Mouse (Mus musculus): ENCODE results near the gene Mmab. TPM values are rescaled to one million over a fixed set of nuclear protein-coding genes. Genes with fewer than 3 reads are reported as not detected.

Mmab gene
- polyA plus RNA-seq, 1 experiment from 2014 or later, result 36.3 TPM

GRCm38 (mm10) chr5:114423961-114424360 is 19.9 kb downstream of the Mmab start:
- Histone ChIP-seq H3K9me3 (no peaks in the 10 kb centered on the region), H3K36me3 (peaks cover 21% of the 10 kb centered on the region), H3K4me2 (no peak overlapping the region), H3K4me1 (replicated peaks) (peaks cover 28% of the 10 kb centered on the region), H3K4me3 (no peak overlapping the region), H3K9ac (no peak overlapping the region), H3K27ac (replicated peaks) (no peak overlapping the region), H3K27me3 (no peaks in the 10 kb centered on the region)
- ATAC-seq (ENCODE audit: low FRiP score, low read depth), result peak; percentile 49; the same call in 1 of the 2 replicates
- whole genome bisulfite sequencing, result 49% methylated on average over 5 of the region's 5 CpGs

DNA sequence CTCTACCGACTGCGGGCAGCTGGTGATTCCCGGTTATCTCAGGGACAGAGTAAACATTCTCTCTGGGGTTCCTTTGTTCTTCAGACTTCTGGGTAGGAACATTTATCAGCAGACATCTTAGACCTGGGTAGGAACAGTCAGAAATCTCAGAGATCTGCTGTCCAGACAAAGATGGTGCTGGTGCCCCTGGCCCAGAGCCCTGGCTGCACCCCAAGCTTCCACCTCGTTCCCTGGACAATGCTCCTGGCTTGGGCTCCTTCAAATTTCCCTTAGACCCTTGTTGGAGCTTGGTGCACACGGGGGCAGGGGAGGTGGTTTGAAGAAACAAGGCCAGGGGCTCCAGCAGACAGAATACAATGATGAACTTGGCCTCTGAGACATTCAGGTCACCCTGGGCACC is 21.3 kb downstream of the Mmab start:
- Histone ChIP-seq H3K4me3 (no peak overlapping the region), H3K27me3 (no peaks in the 10 kb centered on the region), H3K27ac (replicated peaks) (no peak overlapping the region), H3K9me3 (no peaks in the 10 kb centered on the region), H3K4me2 (no peak overlapping the region), H3K4me1 (replicated peaks) (peaks cover 17% of the 10 kb centered on the region), H3K9ac (no peak overlapping the region), H3K36me3 (peaks cover 34% of the 10 kb centered on the region)
- WGBS, result 40% methylated on average over 5 of the region's 5 CpGs
- no peak for ATAC-seq (ENCODE audit: low FRiP score, low read depth)

GRCm38 (mm10) chr5:114421561-114422298 is 22.1 kb downstream of the Mmab start:
- Histone ChIP-seq H3K27me3 (no peaks in the 10 kb centered on the region), H3K36me3 (peaks cover 42% of the 10 kb centered on the region), H3K4me1 (replicated peaks) (peaks cover 15% of the 10 kb centered on the region), H3K9me3 (no peaks in the 10 kb centered on the region), H3K4me3 (no peak overlapping the region), H3K4me2 (no peak overlapping the region), H3K27ac (replicated peaks) (no peak overlapping the region; the same call in 1 of the 2 replicates), H3K9ac (no peak overlapping the region)
- 78% methylated on average over 11 of the region's 11 CpGs for WGBS
- no peak for ATAC-seq (ENCODE audit: low FRiP score, low read depth)

DNA sequence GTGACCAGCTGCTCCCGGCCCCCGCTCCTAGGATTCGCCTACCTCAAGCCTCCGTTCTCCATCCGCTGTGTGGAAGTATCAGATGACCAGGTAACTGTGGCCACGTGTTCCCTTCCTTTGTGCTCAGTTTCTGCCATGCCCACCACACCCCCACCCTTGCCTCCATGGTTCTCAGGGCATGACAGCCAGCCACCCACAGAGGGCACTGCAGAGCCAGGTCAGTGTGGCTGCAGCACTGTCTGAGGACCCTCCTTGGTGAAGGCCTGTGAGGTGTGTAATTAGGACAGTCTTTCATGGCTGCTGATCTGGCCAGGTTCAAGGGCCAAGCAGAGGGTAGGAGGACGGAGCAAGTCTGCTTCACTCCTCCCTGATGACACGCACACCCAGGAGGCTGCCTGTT is 25.3 kb downstream of the Mmab start:
- peaks cover 73% of the 10 kb centered on the region for H3K36me3 ChIP-seq
- no peaks in the 10 kb centered on the region for H3K9me3 ChIP-seq
- H3K4me1 ChIP-seq (replicated peaks), result peaks cover 10% of the 10 kb centered on the region
- no peak overlapping the region for H3K4me2 ChIP-seq
- H3K27me3 ChIP-seq, result no peaks in the 10 kb centered on the region
- WGBS, result 86% methylated on average over 8 of the region's 8 CpGs
- no peak for ATAC-seq (ENCODE audit: low FRiP score, low read depth)
- H3K4me3 ChIP-seq, result no peak overlapping the region
- no peak overlapping the region for H3K27ac ChIP-seq (replicated peaks)
- H3K9ac ChIP-seq, result no peak overlapping the region

- Histone ChIP-seq H3K9me3 (no peaks in the 10 kb centered on the region), H3K4me3 (no peak overlapping the region), H3K27me3 (no peaks in the 10 kb centered on the region), H3K36me3 (peaks cover 90% of the 10 kb centered on the region), H3K4me1 (replicated peaks) (no peaks in the 10 kb centered on the region), H3K4me2 (no peak overlapping the region), H3K27ac (replicated peaks) (no peak overlapping the region), H3K9ac (no peak overlapping the region)
- no peak for ATAC-seq (ENCODE audit: low FRiP score, low read depth)
- 90% methylated on average over 8 of the region's 8 CpGs for WGBS
These were observed 27.0 kb downstream of the Mmab start for GRCm38 (mm10) chr5:114416855-114417254.

- H3K4me1 ChIP-seq (replicated peaks), result no peaks in the 10 kb centered on the region
- 93% methylated on average over 5 of the region's 5 CpGs for WGBS
- no peak for ATAC-seq (ENCODE audit: low FRiP score, low read depth)
- no peak overlapping the region for H3K4me2 ChIP-seq
- no peak overlapping the region for H3K4me3 ChIP-seq
- H3K27me3 ChIP-seq, result no peaks in the 10 kb centered on the region
- no peaks in the 10 kb centered on the region for H3K9me3 ChIP-seq
- no peak overlapping the region for H3K27ac ChIP-seq (replicated peaks)
- H3K36me3 ChIP-seq, result peaks cover 95% of the 10 kb centered on the region
- no peak overlapping the region for H3K9ac ChIP-seq
These were observed 28.3 kb downstream of the Mmab start for GRCm38 (mm10) chr5:114415606-114416005.

GRCm38 (mm10) chr5:114413067-114413735 is 30.7 kb downstream of the Mmab start:
- Histone ChIP-seq H3K4me2 (no peak overlapping the region), H3K4me3 (no peak overlapping the region), H3K27ac (replicated peaks) (no peak overlapping the region), H3K27me3 (no peaks in the 10 kb centered on the region), H3K9ac (no peak overlapping the region), H3K9me3 (no peaks in the 10 kb centered on the region), H3K36me3 (peaks cover 97% of the 10 kb centered on the region), H3K4me1 (replicated peaks) (no peaks in the 10 kb centered on the region)
- 85% methylated on average over 16 of the region's 16 CpGs for WGBS
- no peak for ATAC-seq (ENCODE audit: low FRiP score, low read depth)

DNA sequence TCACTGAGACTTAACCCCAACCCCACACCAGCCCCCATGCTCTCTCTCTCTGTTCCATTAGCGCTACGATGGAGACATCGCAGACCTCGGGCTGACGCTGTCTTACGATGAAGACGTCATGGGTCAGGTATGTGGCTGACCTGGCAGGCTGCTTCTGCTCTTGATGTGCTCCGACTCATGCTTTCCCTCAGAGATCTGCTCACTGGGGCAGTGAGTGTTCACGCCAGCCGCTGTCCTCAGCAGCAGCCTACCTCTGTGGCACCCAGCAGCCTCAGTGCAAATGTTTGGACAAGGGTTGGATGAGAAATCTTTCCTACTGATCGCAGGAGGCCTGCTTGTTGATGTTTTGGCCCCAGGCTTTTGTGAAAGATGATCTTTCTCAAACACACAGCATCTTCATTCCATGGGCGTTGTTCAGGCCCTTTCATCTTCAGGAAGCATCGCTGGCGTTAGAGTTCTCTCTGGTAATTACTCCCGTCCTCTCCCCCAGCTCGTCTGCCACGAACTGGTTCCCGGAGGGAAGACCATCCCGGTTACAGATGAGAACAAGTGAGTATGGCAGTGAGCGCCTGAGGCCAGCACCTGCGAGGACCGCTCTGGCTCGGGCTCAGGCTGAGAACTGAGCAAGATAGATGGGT is 31.4 kb downstream of the Mmab start:
- Histone ChIP-seq H3K9ac (no peak overlapping the region), H3K9me3 (no peaks in the 10 kb centered on the region), H3K4me1 (replicated peaks) (no peaks in the 10 kb centered on the region), H3K4me3 (no peak overlapping the region), H3K27me3 (no peaks in the 10 kb centered on the region), H3K27ac (replicated peaks) (no peak overlapping the region), H3K4me2 (no peak overlapping the region), H3K36me3 (peaks cover 97% of the 10 kb centered on the region)
- 84% methylated on average over 23 of the region's 23 CpGs for WGBS
- no peak for ATAC-seq (ENCODE audit: low FRiP score, low read depth)

DNA sequence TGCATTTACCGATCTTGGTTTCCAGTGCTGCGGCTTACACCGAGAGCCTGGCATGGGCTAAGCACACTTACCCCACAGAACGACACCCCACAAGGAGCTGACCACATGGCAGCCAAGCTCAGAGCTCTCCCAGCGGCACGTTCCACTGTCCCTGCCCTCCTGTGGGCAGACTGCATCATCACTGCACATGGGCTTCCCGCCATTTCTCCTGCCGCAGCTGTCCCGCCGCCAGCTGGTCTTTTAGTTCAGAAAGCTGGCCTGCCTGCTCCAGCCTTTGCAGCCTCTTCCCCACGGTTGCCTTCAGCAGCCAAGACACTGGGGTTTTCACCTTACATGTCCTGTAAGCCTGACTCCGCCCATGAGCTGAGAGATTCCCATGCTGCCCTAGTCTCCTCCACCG is 33.4 kb downstream of the Mmab start:
- ATAC-seq (ENCODE audit: low FRiP score, low read depth), result no peak
- WGBS, result 88% methylated on average over 13 of the region's 13 CpGs

DNA sequence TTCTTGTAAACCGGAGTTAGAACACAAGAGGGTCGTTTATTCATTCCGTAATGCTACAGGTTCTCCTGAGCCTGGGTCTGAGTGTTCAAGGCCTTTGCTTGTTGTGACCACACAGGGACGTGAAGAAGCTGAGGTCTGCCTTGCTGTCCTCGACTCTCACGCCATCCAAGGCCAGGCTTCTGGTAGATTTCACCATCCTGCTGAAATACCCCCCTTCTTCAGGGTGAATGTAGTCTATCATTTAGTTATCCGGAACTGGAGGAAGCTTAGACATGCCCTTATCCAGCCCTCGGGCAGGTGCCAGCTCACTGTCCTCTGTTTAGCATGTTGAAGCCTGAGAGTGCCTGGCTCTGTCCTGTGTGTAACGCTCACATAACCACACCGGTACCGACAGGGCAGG is 35.0 kb downstream of the Mmab start:
- H3K27ac ChIP-seq (replicated peaks), result no peak overlapping the region
- 97% methylated on average over 11 of the region's 11 CpGs for WGBS
- ATAC-seq (ENCODE audit: low FRiP score, low read depth), result no peak

More for the DNA sequence above, 33.4 kb downstream of the Mmab start:
- Histone ChIP-seq H3K27me3 (no peaks in the 10 kb centered on the region), H3K9me3 (no peaks in the 10 kb centered on the region), H3K27ac (replicated peaks) (no peak overlapping the region), H3K4me2 (no peak overlapping the region), H3K4me1 (replicated peaks) (no peaks in the 10 kb centered on the region), H3K4me3 (no peak overlapping the region), H3K9ac (no peak overlapping the region), H3K36me3 (peaks cover 96% of the 10 kb centered on the region)

GRCm38 (mm10) chr5:114407810-114408209 is 36.0 kb downstream of the Mmab start:
- H3K4me2 ChIP-seq, result no peak overlapping the region
- ATAC-seq (ENCODE audit: low FRiP score, low read depth), result no peak
- no peak overlapping the region for H3K9ac ChIP-seq
- no peaks in the 10 kb centered on the region for H3K4me1 ChIP-seq (replicated peaks)
- peaks cover 97% of the 10 kb centered on the region for H3K36me3 ChIP-seq
- 90% methylated on average over 9 of the region's 9 CpGs for WGBS
- no peaks in the 10 kb centered on the region for H3K27me3 ChIP-seq
- H3K4me3 ChIP-seq, result no peak overlapping the region
- no peak overlapping the region for H3K27ac ChIP-seq (replicated peaks)
- H3K9me3 ChIP-seq, result no peaks in the 10 kb centered on the region

More for the DNA sequence above, 35.0 kb downstream of the Mmab start:
- Histone ChIP-seq H3K27me3 (no peaks in the 10 kb centered on the region), H3K4me2 (no peak overlapping the region), H3K9me3 (no peaks in the 10 kb centered on the region), H3K4me1 (replicated peaks) (no peaks in the 10 kb centered on the region), H3K4me3 (no peak overlapping the region), H3K9ac (no peak overlapping the region), H3K36me3 (peaks cover 96% of the 10 kb centered on the region)

GRCm38 (mm10) chr5:114407269-114407668 is 36.6 kb downstream of the Mmab start:
- no peak for ATAC-seq (ENCODE audit: low FRiP score, low read depth)
- 69% methylated on average over 10 of the region's 10 CpGs for WGBS
- Histone ChIP-seq H3K9me3 (no peaks in the 10 kb centered on the region), H3K27ac (replicated peaks) (no peak overlapping the region), H3K4me3 (no peak overlapping the region), H3K36me3 (peaks cover 97% of the 10 kb centered on the region), H3K9ac (no peak overlapping the region), H3K4me1 (replicated peaks) (no peaks in the 10 kb centered on the region), H3K4me2 (no peak overlapping the region), H3K27me3 (no peaks in the 10 kb centered on the region)

All from hindbrain, embryonic 15.5 days (tissue).